Mouse (Mus musculus) MEL (cell line): ENCODE data around the gene Zgpat. TPM values are rescaled to one million over a fixed set of nuclear protein-coding genes. Genes with fewer than 3 reads are reported as not detected.

Source experiments
- DNase-seq: peaks from one replicate; pipeline ENCODE4 v3.0.0; 2011; ENCODE audit warnings: low read depth, low spot score
- H3K27ac ChIP-seq: 2 replicates; pipeline ENCODE4 v1.5.1; 2012; ENCODE audit warnings: low read depth, mild to moderate bottlenecking, control low read depth, low read length, moderate library complexity; ENCODE audit not compliant: control insufficient read depth
- H3K27me3 ChIP-seq, 2 experiments: fragments of 150-350 bp in 1 of 2; sonication (generic) in 1 of 2; 2 replicates each; pipeline ENCODE4 v1.6.1; 2012; ENCODE audit warnings: low read length in 2 of 2, mild to moderate bottlenecking in 2 of 2, improper control_type of control experiment in 1 of 2, moderate library complexity in 1 of 2; ENCODE audit not compliant: insufficient read depth in 2 of 2, control insufficient read depth in 1 of 2
- H3K36me3 ChIP-seq, 2 experiments: 2 replicates each; pipeline ENCODE4 v1.6.1; 2012 to 2014; ENCODE audit warnings: low read length in 2 of 2, improper control_type of control experiment in 1 of 2, inconsistent platforms in 1 of 2, mild to moderate bottlenecking in 1 of 2; ENCODE audit not compliant: insufficient read depth in 2 of 2, control insufficient read depth in 1 of 2
- H3K4me1 ChIP-seq, 2 experiments: fragments of 150-350 bp in 1 of 2; sonication (generic) in 1 of 2; 2 replicates each; pipeline ENCODE4 v1.6.1; 2012; ENCODE audit warnings: low read length in 2 of 2, improper control_type of control experiment in 1 of 2, mild to moderate bottlenecking in 1 of 2; ENCODE audit not compliant: insufficient read depth in 2 of 2, control insufficient read depth in 1 of 2
- H3K4me3 ChIP-seq, 2 experiments: fragments of 150-350 bp in 1 of 2; sonication (generic) in 1 of 2; 2 replicates each; pipeline ENCODE4 v1.5.1; 2012; ENCODE audit warnings: low read depth in 2 of 2, low read length in 2 of 2, mild to moderate bottlenecking in 2 of 2, moderate library complexity in 2 of 2, control low read depth in 1 of 2, improper control_type of control experiment in 1 of 2; ENCODE audit not compliant: control insufficient read depth in 1 of 2, insufficient read depth in 1 of 2
- H3K79me2 ChIP-seq: 2 replicates; pipeline ENCODE4 v1.6.1; 2012; ENCODE audit warnings: mild to moderate bottlenecking, low read length, moderate library complexity; ENCODE audit not compliant: control insufficient read depth, poor library complexity, insufficient read depth
- H3K9ac ChIP-seq: 2 replicates; pipeline ENCODE4 v1.6.1; 2012; ENCODE audit warnings: low read depth, mild to moderate bottlenecking, control low read depth, low read length, moderate library complexity; ENCODE audit not compliant: control insufficient read depth, poor library complexity, severe bottlenecking
- H3K9me3 ChIP-seq: fragments of 150-350 bp; sonication (generic); replicated peaks from 2 replicates; pipeline ENCODE4 v1.6.1; 2012; ENCODE audit warnings: mild to moderate bottlenecking, low read length, improper control_type of control experiment, moderate library complexity; ENCODE audit not compliant: insufficient read depth
- BHLHE40 ChIP-seq: IDR thresholded peaks from 2 replicates; pipeline ENCODE4 v1.6.1; 2012; ENCODE audit warnings: low read depth, mild to moderate bottlenecking, inconsistent platforms, low read length, improper control_type of control experiment, borderline replicate concordance
- CHD2 ChIP-seq: IDR thresholded peaks from 2 replicates; pipeline ENCODE4 v1.6.1; 2011; ENCODE audit warnings: low read length, improper control_type of control experiment
- EP300 ChIP-seq, 2 experiments: IDR thresholded peaks; 2 replicates each; pipeline ENCODE4 v1.6.1; 2011; ENCODE audit warnings: improper control_type of control experiment in 2 of 2, low read length in 2 of 2, low read depth in 1 of 2, mild to moderate bottlenecking in 1 of 2
- ETS1 ChIP-seq: IDR thresholded peaks from 2 replicates; pipeline ENCODE4 v1.6.1; 2012; ENCODE audit warnings: low read depth, mild to moderate bottlenecking, inconsistent platforms, low read length, improper control_type of control experiment, moderate library complexity
- GATA1 ChIP-seq: IDR thresholded peaks from 2 replicates; pipeline ENCODE4 v1.6.1; 2011; ENCODE audit warnings: low read depth, low read length, improper control_type of control experiment
- JUND ChIP-seq: IDR thresholded peaks from 2 replicates; pipeline ENCODE4 v1.6.1; 2011; ENCODE audit warnings: low read depth, mild to moderate bottlenecking, improper control_type of control experiment, low read length
- MYB ChIP-seq: IDR thresholded peaks from 2 replicates; pipeline ENCODE4 v1.6.1; 2011; ENCODE audit warnings: mild to moderate bottlenecking, low read depth, low read length, improper control_type of control experiment
- MYC ChIP-seq: IDR thresholded peaks from 2 replicates; pipeline ENCODE4 v1.6.1; 2011; ENCODE audit warnings: low read depth, mild to moderate bottlenecking, low read length, improper control_type of control experiment, moderate library complexity
- POLR2AphosphoS5 ChIP-seq: IDR thresholded peaks from 2 replicates; pipeline ENCODE4 v1.6.1; 2012; ENCODE audit warnings: low read depth, borderline replicate concordance, mild to moderate bottlenecking, inconsistent platforms, low read length, moderate library complexity, mixed read lengths
- SMC3 ChIP-seq: IDR thresholded peaks from 2 replicates; pipeline ENCODE4 v1.6.1; 2011; ENCODE audit warnings: low read depth, low read length, improper control_type of control experiment
- TBP ChIP-seq: IDR thresholded peaks from 2 replicates; pipeline ENCODE4 v1.8.0; 2011; ENCODE audit warnings: low read depth, low read length, improper control_type of control experiment
- ZMIZ1 ChIP-seq: IDR thresholded peaks from 2 replicates; pipeline ENCODE4 v1.6.1; 2012; ENCODE audit warnings: low read depth, mild to moderate bottlenecking, inconsistent platforms, low read length, improper control_type of control experiment, moderate library complexity
- ZNF384 ChIP-seq: IDR thresholded peaks from 2 replicates; pipeline ENCODE4 v1.6.1; 2012; ENCODE audit warnings: low read depth, mild to moderate bottlenecking, inconsistent platforms, low read length, improper control_type of control experiment
- polyA plus RNA-seq, 2 experiments: library from polyadenylated mRNA; stranded (reverse) in 1 of 2; unstranded in 1 of 2; fragments of >175 nt in 1 of 2; fragments of >200 nt in 1 of 2; gene quantifications; 2 replicates each; pipeline versions ENCODE4 v1.2.1 to v1.2.4; 2012; ENCODE audit warnings: low replicate concordance in 2 of 2, low read depth in 1 of 2; ENCODE audit not compliant: insufficient read length in 2 of 2, insufficient read depth in 1 of 2, missing spikeins in 1 of 2
- total RNA-seq: library from RNA; depleted of rRNA; stranded (reverse); fragments of 300-350 nt; gene quantifications from 2 replicates; pipeline ENCODE4 v1.2.3, GENCODE M21; 2012

Zgpat gene
- total and polyA plus RNA-seq, 3 experiments = 28.0 to 30.7 TPM; not detected in 1

DNA sequence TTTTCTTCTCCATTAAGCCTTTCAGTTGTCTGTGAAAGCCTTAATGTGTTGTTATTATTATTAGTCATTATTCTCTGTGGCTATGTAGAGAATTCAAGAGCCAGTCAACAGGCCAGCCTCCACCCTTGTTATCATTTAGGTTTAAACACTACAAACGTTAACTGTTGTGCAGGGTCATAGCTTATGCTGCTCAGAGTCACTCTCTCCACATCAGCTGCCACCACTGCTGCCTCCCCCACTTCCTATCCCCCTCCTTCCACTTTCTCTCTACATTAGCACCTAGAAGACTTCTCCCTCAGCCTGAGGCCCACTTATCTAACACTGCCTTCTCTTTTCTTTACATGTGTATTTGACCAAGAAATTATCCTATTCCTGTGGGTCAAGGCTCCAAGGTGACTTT is 36.8 kb downstream of the Zgpat start:
- no peak overlapping the region for H3K4me3 ChIP-seq
- H3K9me3 ChIP-seq = no peaks in the 10 kb centered on the region
- no peak overlapping the region for H3K27ac ChIP-seq
- H3K79me2 ChIP-seq = no peaks in the 10 kb centered on the region
- peaks cover 3 to 7% of the 10 kb centered on the region in 2 experiments; a peak in 2 of 4 replicates for H3K4me1 ChIP-seq
- H3K9ac ChIP-seq = no peak overlapping the region
- no peaks in the 10 kb centered on the region; a peak in 1 of 4 replicates for H3K36me3 ChIP-seq
- peak; percentile 43 for DNase-seq
- no peaks in the 10 kb centered on the region; a peak in 2 of 4 replicates for H3K27me3 ChIP-seq
- peak in 1 of 2 experiments; percentile 31; a peak in 1 of 4 replicates for TF ChIP-seq EP300 (IDR thresholded peaks at IDR 0.05; ENCODE audit: low read depth in 1 of 2, low read length in 2 of 2)
- no peak for TF ChIP-seq MYB
- TF ChIP-seq ZMIZ1 = no peak

DNA sequence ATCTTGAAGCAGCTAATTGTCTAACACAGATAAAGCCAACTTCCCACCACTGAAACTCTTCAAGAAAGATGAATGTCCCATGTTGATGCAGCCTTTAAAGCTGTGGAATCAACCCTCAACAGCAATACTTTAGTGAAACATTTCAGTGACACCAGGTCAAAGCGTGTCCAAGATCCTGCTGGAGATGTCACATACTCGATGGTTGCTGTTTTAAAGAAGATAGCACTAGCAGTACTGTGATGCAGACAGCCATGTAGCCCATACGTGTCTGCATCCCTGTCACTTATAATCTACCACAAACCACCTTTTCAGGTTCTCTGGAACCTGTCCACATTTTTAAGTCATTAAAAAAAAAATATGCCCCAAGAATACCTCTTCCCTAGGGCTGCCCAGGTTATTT is 39.0 kb downstream of the Zgpat start:
- Histone ChIP-seq H3K27me3 (no peaks in the 10 kb centered on the region; a peak in 1 of 4 replicates), H3K9ac (no peak overlapping the region), H3K27ac (no peak overlapping the region), H3K79me2 (no peaks in the 10 kb centered on the region), H3K9me3 (no peaks in the 10 kb centered on the region), H3K4me1 (peaks cover 3 to 7% of the 10 kb centered on the region in 2 experiments; a peak in 2 of 4 replicates)
- DNase-seq = peak; percentile 35
- TF ChIP-seq ETS1 (0 out of 2 replicates have a peak, but pooled peaks have one; percentile 19), ZNF384 (peak; percentile 70), GATA1 (peak; percentile 62; the same call in 1 of the 2 replicates), TBP (no peak), JUND (no peak), MYC (no peak), SMC3 (no peak), POLR2AphosphoS5 (no peak)
- TF ChIP-seq, all 39 proteins: peak for 3
- Histone ChIP-seq H3K36me3 (no peaks in the 10 kb centered on the region; a peak in 1 of 4 replicates), H3K4me3 (no peak overlapping the region)

DNA sequence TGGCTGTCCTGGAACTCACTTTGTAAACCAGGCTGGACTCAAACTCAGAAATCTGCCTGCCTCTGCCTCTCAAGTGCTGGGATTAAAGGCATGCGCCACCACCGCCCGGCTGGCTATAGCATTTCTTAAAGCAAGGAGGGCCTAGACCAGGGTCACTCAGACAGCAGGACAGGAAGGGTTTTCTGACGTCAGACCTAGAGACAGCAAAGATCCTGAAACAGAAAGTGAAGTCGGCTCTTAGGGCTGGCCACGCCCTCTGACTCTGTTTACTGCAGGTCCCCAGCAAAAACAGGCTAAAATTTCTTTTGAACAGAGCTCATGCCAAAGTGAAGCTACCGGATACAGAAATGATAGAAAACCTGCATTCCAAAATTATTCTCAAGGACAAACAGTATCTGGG is 44.9 kb downstream of the Zgpat start:
- Histone ChIP-seq H3K79me2 (no peaks in the 10 kb centered on the region), H3K27ac (no peak overlapping the region), H3K36me3 (no peaks in the 10 kb centered on the region; a peak in 1 of 4 replicates), H3K9ac (no peak overlapping the region), H3K4me1 (0 out of 4 replicates have a peak, but pooled peaks cover 0 to 4% of the 10 kb centered on the region in 2 experiments), H3K4me3 (peak overlapping the region in 1 of 2 experiments; percentile 19; a peak in 1 of 4 replicates), H3K27me3 (no peaks in the 10 kb centered on the region; a peak in 1 of 4 replicates), H3K9me3 (no peaks in the 10 kb centered on the region)
- no peak for DNase-seq
- no peak for TF ChIP-seq BHLHE40
- TF ChIP-seq CHD2 = no peak
